25 mouse cellular contexts compared by ENCODE assay signal in genomic region chr9:108234682-108235081, GRCm38 (mm10). TPM values are rescaled to one million over a fixed set of nuclear protein-coding genes. Genes with fewer than 3 reads are reported as not detected.
DNase-seq lines count a peak whose midpoint lies in the region; ATAC-seq and TF ChIP-seq lines count a peak whose summit lies in the region.
"Had no signal": no experiment of that assay in that cellular context is flagged by ENCODE, and none has a peak within 500 bp of the region (broad histone marks: within the 10 kb centered on the region; RNA-seq: fewer than 3 reads in every experiment).

No protein-coding gene starts in this region.

- peak overlapping the region; percentile 65; the same call in 1 of the 2 replicates for H3K27ac ChIP-seq in heart, embryonic 11.5 days (ENCODE audit: low read depth, low read length)
- H3K27ac ChIP-seq in layer of hippocampus, adult 2 months, result peak overlapping the region; percentile 52
- H3K27ac ChIP-seq in heart, postnatal 0 days (ENCODE audit: low read depth), result peak overlapping the region; percentile 64
- H3K27ac ChIP-seq: embryonic facial prominence, embryonic 10.5 days; forebrain, embryonic 15.5 days; hindbrain, postnatal 0 days; limb, embryonic 12.5 days; liver, embryonic 12.5 days; midbrain, embryonic 10.5 days; neural tube, embryonic 13.5 days had no signal

- H3K4me1 ChIP-seq in heart, embryonic 11.5 days (ENCODE audit: control insufficient read depth, insufficient read depth, low read length), result peaks cover 43% of the 10 kb centered on the region
- peaks cover 6% of the 10 kb centered on the region for H3K4me1 ChIP-seq in heart, postnatal 0 days (ENCODE audit: control insufficient read depth, insufficient read depth)
- H3K4me1 ChIP-seq: neural tube, embryonic 13.5 days had no signal

- no peaks in the 10 kb centered on the region for H3K36me3 ChIP-seq in heart, embryonic 11.5 days (ENCODE audit: control insufficient read depth, insufficient read depth, low read length)
- H3K36me3 ChIP-seq in heart, postnatal 0 days (replicated peaks; ENCODE audit: control insufficient read depth, insufficient read depth, low read length), result peaks cover 9% of the 10 kb centered on the region
- H3K36me3 ChIP-seq: liver, embryonic 12.5 days had no signal

- no peak overlapping the region for H3K9ac ChIP-seq in heart, embryonic 11.5 days (ENCODE audit: low read depth, low read length)
- no peak overlapping the region for H3K9ac ChIP-seq in heart, postnatal 0 days (replicated peaks; ENCODE audit: low read depth, low read length)
- H3K9ac ChIP-seq: forebrain, embryonic 15.5 days; limb, embryonic 12.5 days; liver, embryonic 12.5 days; lung, embryonic 14.5 days; neural tube, embryonic 13.5 days had no signal

- peak; percentile 18 for DNase-seq in adrenal gland, postnatal 14 days
- no peak for DNase-seq in adrenal gland, postnatal 10 days
- no peak for DNase-seq in heart, adult 11 months
- peak in 1 of 2 experiments; percentile 9 for DNase-seq in layer of hippocampus, adult 2 months (ENCODE audit: low spot score in 2 of 2)
- DNase-seq in layer of hippocampus, adult 9-11 months, result no peak
- peak; percentile 35 for DNase-seq in heart, postnatal 0 days (ENCODE audit: low spot score)
- DNase-seq: cerebellum, adult 11-12 months; cerebellum, postnatal 10 days; gastrocnemius, postnatal 36 days; kidney, adult 9 months; kidney, postnatal 25 days; lung, embryonic 14.5 days; lung, postnatal 36 days had no signal

- no peak for TF ChIP-seq CTCF in layer of hippocampus, adult 2 months (conservative IDR thresholded peaks at IDR 0.05)
- no peak for TF ChIP-seq CTCF in heart, postnatal 0 days (IDR thresholded peaks at IDR 0.05; ENCODE audit: low read depth)

- no peaks in the 10 kb centered on the region for H3K27me3 ChIP-seq in heart, embryonic 11.5 days (ENCODE audit: control insufficient read depth, insufficient read depth, low read length)
- no peaks in the 10 kb centered on the region for H3K27me3 ChIP-seq in heart, postnatal 0 days (ENCODE audit: control insufficient read depth, insufficient read depth, low read length)
- H3K27me3 ChIP-seq: forebrain, embryonic 15.5 days; limb, embryonic 12.5 days; liver, embryonic 12.5 days; neural tube, embryonic 13.5 days had no signal

- 36% methylated on average over 2 of the region's 2 CpGs for WGBS in heart, embryonic 11.5 days (ENCODE audit: insufficient replicate concordance)
- WGBS in heart, postnatal 0 days, result 42% methylated on average over 2 of the region's 2 CpGs

- no peak for ATAC-seq in heart, embryonic 11.5 days (replicated peaks; ENCODE audit: insufficient number of reproducible peaks, low FRiP score, low TSS enrichment)
- ATAC-seq in heart, postnatal 0 days (ENCODE audit: insufficient read depth, low read depth), result peak; percentile 55
- ATAC-seq: CD4-positive, CD25-positive, alpha-beta regulatory T cell, adult 4 months; forebrain, embryonic 15.5 days; hindbrain, postnatal 0 days; intestine, embryonic 16.5 days; liver, embryonic 12.5 days; midbrain, embryonic 16.5 days had no signal

- no peak for TF ChIP-seq EP300 in heart, postnatal 0 days (IDR thresholded peaks at IDR 0.05; ENCODE audit: low read depth)

- no peaks in the 10 kb centered on the region for H3K9me3 ChIP-seq in heart, embryonic 11.5 days (replicated peaks; ENCODE audit: control insufficient read depth, low read length)
- H3K9me3 ChIP-seq in heart, postnatal 0 days (replicated peaks; ENCODE audit: control insufficient read depth, low read length), result no peaks in the 10 kb centered on the region
- H3K9me3 ChIP-seq: embryonic facial prominence, embryonic 10.5 days; forebrain, embryonic 15.5 days; limb, embryonic 12.5 days; liver, embryonic 12.5 days; midbrain, embryonic 10.5 days; neural tube, embryonic 13.5 days had no signal

- H3K4me2 ChIP-seq in heart, embryonic 11.5 days, result no peak overlapping the region
- H3K4me2 ChIP-seq in heart, postnatal 0 days (ENCODE audit: low read depth, low read length), result no peak overlapping the region
- H3K4me2 ChIP-seq: forebrain, embryonic 15.5 days; limb, embryonic 12.5 days; liver, embryonic 12.5 days; lung, embryonic 14.5 days; neural tube, embryonic 13.5 days had no signal

- no peak overlapping the region for H3K4me3 ChIP-seq in heart, embryonic 11.5 days (ENCODE audit: low read depth, low read length)
- no peak overlapping the region for H3K4me3 ChIP-seq in layer of hippocampus, adult 2 months
- H3K4me3 ChIP-seq in heart, postnatal 0 days (ENCODE audit: low read depth, low read length), result no peak overlapping the region
- H3K4me3 ChIP-seq: embryonic facial prominence, embryonic 10.5 days; forebrain, embryonic 15.5 days; limb, embryonic 12.5 days; liver, embryonic 12.5 days; midbrain, embryonic 10.5 days; myocyte; neural tube, embryonic 13.5 days had no signal

RNA-seq across cellular contexts. Expression of gene Dag1, which starts 29.1 kb away (rescaled TPM):
- 156 and 176 TPM in 2 replicates for total RNA-seq in adrenal gland, postnatal 14 days (2021)
- total RNA-seq in adrenal gland, postnatal 10 days (2021), result 100 to 1,000 TPM; 168 to 192 TPM
- 115 and 149 TPM in 2 replicates for polyA plus RNA-seq in heart, embryonic 11.5 days (2014; fragmentation: Nextera tagmentation; extraction: Ambion mirVana)
- 10 to 100 TPM; 74.4 to 76.5 TPM for total RNA-seq in layer of hippocampus, adult 2 months (2021)
- 209 and 229 TPM in 2 replicates for total RNA-seq in heart, postnatal 0 days (2014; rRNA removed; ENCODE audit: low replicate concordance)
- 99.2 and 106 TPM in 2 replicates for polyA plus RNA-seq in heart, postnatal 0 days (2015; fragmentation: Nextera tagmentation; extraction: Ambion mirVana)

RNA-seq across cellular contexts. Expression of gene Bsn, which starts 44.5 kb away (rescaled TPM):
- 2.9 TPM in 2 replicates for total RNA-seq in adrenal gland, postnatal 14 days (2021)
- total RNA-seq in adrenal gland, postnatal 10 days (2021), result 1 to 10 TPM; 1.7 to 2.7 TPM
- polyA plus RNA-seq in heart, embryonic 11.5 days (2014; fragmentation: Nextera tagmentation; extraction: Ambion mirVana), result 0.58 and 0.77 TPM in 2 replicates
- 100 to 1,000 TPM; 236 to 246 TPM for total RNA-seq in layer of hippocampus, adult 2 months (2021)
- 0.42 TPM in 1 of 2 replicates, not detected in the other for total RNA-seq in heart, postnatal 0 days (2014; rRNA removed; ENCODE audit: low replicate concordance)
- 0.01 and 0.03 TPM in 2 replicates for polyA plus RNA-seq in heart, postnatal 0 days (2015; fragmentation: Nextera tagmentation; extraction: Ambion mirVana)

RNA-seq across cellular contexts. Expression of gene Nicn1, which starts 55.5 kb away (rescaled TPM):
- 16.9 and 21.2 TPM in 2 replicates for total RNA-seq in adrenal gland, postnatal 14 days (2021)
- 10 to 100 TPM; 20.2 to 28.6 TPM for total RNA-seq in adrenal gland, postnatal 10 days (2021)
- 25.1 and 26.0 TPM in 2 replicates for polyA plus RNA-seq in heart, embryonic 11.5 days (2014; fragmentation: Nextera tagmentation; extraction: Ambion mirVana)
- 100 to 1,000 TPM; 109 to 114 TPM for total RNA-seq in layer of hippocampus, adult 2 months (2021)
- total RNA-seq in heart, postnatal 0 days (2014; rRNA removed; ENCODE audit: low replicate concordance), result 12.9 and 22.4 TPM in 2 replicates
- polyA plus RNA-seq in heart, postnatal 0 days (2015; fragmentation: Nextera tagmentation; extraction: Ambion mirVana), result 20.5 and 20.9 TPM in 2 replicates

Comparison
In these comparisons a context has a peak if more than half of its experiments do, and no peak if none do; other contexts are left out.
1. DNase-seq: peak in adrenal gland, postnatal 14 days (single experiment) and heart, postnatal 0 days (single experiment); none in adrenal gland, postnatal 10 days (single experiment), heart, adult 11 months (single experiment) and layer of hippocampus, adult 9-11 months (single experiment).
2. RNA of gene Bsn, which starts 44.5 kb away (total RNA-seq): 236 to 246 TPM in layer of hippocampus, adult 2 months; 2.9 TPM in adrenal gland, postnatal 14 days, 1.7 to 2.7 TPM in adrenal gland, postnatal 10 days and 0.42 TPM in heart, postnatal 0 days; every median in the first group is over 10 times any median in the second.
3. Peak in every context shown above with its lines, with median percentiles within 50 percentile points of each other: H3K27ac ChIP-seq.